Mouse (Mus musculus): Measurements from ENCODE around the gene St5. TPM values are rescaled to one million over a fixed set of nuclear protein-coding genes. Genes with fewer than 3 reads are reported as not detected.

The St5 gene
- total RNA-seq, 2 experiments from 2014 or later, result 14.1 to 16.8 TPM

GRCm38 (mm10) chr7:109648812-109649594, 54.4 kb downstream of the St5 start:
- DNase-seq (ENCODE audit: low spot score in 2 of 2), result no peak
- intact Hi-C loops (cut with DNase I), result no loop called here

- intact Hi-C loops (cut with DNase I), result no loop called here
- DNase-seq (ENCODE audit: low spot score in 2 of 2), result no peak
Measured at GRCm38 (mm10) chr7:109646574-109646973, 56.8 kb downstream of the St5 start.

GRCm38 (mm10) chr7:109643305-109643994, 60.0 kb downstream of the St5 start:
- intact Hi-C loops (cut with DNase I), result no loop called here
- DNase-seq (ENCODE audit: low spot score in 2 of 2), result no peak

DNA sequence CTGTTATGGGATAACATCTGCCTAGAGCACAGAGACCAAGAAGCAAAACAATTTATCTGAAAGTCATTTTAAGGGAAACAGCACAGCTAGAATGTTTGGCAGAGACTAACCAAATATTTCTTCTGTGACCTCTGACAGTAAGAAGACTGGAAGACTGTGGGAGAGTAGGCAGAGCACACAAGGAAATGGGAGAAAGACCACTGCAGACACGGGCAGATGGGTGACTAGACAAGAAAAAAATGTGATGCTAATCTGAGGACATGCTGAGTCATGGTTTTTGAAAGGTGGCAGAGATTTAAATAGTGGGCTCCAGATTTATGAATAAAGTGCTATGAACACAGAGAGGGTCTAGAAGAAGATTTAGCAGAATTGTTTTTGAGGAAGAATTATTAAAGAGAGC, 61.4 kb downstream of the St5 start:
- intact Hi-C loops (cut with DNase I), result no loop called here
- no peak for DNase-seq (ENCODE audit: low spot score in 2 of 2)

DNA sequence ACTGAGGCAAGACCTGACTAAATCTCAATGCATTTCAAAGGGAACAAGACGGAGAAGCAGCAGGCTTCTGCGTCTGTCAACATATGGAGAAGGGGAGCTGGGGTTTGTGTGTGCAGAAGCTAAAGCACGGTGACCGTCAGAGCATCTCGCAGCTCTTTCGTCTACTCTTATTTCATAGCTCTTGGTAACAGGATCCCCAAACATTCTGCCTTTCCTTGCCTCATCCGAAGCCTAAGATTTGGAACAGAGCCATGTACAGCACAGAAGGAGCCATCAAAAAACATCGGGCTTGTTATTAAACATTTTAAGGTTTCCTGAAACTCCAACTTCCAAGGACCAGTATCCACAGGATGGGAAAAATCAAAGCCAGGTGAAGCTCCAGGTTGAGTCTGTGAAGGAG, 62.3 kb downstream of the St5 start:
- intact Hi-C loops (cut with DNase I), result no loop called here
- DNase-seq (ENCODE audit: low spot score in 2 of 2), result no peak

DNA sequence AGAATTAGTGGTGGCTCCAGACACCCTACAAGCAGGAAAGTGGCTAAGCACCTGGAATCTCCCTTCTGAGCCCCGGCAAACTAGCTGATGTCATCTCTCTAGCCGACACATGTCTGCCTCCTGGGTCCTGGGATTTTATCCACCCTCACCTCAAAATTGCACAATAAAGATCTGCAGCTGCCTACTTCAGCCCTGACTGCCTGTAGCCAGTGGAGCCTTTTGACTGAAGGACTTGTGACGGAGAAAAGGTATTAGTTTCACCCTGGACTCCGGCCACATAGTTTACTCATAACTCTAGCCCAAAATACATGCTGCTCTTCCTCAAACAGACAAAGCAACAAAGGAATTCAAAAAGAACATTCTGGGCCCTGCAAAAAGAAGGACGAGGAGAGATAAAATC, 66.0 kb downstream of the St5 start:
- intact Hi-C loops (cut with DNase I), result no loop called here

GRCm38 (mm10) chr7:109636086-109636792, 67.2 kb downstream of the St5 start:
- DNase-seq (ENCODE audit: low spot score in 2 of 2), result no peak
- intact Hi-C loops (cut with DNase I), result no loop called here

More for the DNA sequence above, 66.0 kb downstream of the St5 start:
- no peak for DNase-seq (ENCODE audit: low spot score in 2 of 2)

GRCm38 (mm10) chr7:109633404-109634085, 69.9 kb downstream of the St5 start:
- DNase-seq (ENCODE audit: low spot score in 2 of 2), result no peak
- intact Hi-C loops (cut with DNase I), result no loop called here

GRCm38 (mm10) chr7:109631330-109631729, 72.1 kb downstream of the St5 start:
- no peak for DNase-seq (ENCODE audit: low spot score in 2 of 2)
- intact Hi-C loops (cut with DNase I), result no loop called here

DNA sequence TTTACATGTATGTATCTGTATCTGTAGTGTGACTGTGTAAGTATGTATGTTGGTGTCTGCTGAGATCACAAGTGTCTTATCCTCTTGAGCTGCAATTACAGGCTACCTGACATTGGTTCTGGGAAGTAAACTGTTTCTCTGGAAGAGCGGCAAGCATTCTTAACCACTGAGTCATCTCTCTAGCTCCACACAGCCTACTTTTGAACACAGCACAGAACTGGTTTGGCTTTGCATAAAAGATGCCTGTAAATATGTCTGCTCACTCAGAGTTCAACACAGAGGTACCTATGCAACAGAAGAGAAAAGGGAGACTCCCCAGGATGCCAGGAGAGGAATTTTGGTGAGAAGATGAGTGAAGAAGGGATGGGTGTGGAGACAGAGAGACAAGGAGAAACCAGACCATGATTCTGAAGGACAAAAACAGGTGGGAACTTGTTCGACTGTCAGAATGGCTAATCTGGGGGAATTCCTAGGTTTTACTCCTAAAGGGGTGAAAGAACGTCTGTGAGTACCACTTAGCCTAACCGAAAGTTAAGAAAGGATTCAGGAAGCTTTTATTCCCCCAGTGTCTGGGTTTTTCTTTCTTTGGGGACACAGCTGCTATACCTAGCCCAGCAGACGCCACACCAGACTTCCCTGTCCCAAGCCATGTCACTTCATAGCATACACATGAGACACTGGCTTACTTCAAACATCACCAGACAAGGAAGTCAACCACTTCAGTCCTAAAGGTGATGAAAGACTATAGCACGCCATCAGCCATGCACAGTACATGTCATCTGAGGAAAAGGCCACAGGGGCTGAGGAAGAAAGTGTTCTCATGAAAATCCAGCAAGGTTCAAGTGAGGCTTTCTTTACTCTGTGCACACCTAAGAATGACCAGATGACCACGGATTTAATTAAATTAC, 73.3 kb downstream of the St5 start:
- no peak for DNase-seq (ENCODE audit: low spot score in 2 of 2)
- intact Hi-C loops (cut with DNase I), result no loop called here

GRCm38 (mm10) chr7:109628935-109629609, 74.3 kb downstream of the St5 start:
- DNase-seq (ENCODE audit: low spot score in 2 of 2), result no peak
- intact Hi-C loops (cut with DNase I), result no loop called here

GRCm38 (mm10) chr7:109627851-109628250, 75.6 kb downstream of the St5 start:
- intact Hi-C loops (cut with DNase I), result no loop called here
- no peak for DNase-seq (ENCODE audit: low spot score in 2 of 2)

DNA sequence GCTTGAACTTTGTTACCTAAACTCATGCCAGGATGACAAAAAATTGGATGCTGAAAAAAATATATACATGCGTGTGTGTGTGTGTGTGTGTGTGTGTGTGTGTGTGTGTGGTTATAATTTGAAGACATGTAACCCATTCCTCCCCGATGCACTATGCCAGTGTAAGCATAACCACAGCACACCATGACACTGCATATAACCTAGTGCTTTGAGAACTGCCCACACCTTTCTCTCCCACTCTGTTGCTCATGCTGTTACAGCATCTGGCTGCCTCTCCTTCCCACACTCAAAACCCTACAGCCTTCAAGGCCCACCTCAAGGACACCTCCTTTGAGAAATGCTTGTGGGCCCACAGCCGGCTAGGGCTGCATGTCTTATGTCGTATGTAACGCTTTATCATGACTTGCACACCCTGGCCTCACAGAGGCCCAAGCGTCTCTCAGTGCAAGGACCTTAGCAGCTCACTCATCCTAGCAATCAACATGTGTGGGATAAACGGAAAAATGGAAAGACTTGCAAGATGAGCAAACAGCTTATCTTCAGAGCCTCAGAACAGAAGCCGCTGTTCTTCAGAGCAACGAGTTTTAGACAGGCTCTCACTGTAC, 81.1 kb downstream of the St5 start:
- DNase-seq (ENCODE audit: low spot score in 2 of 2), result no peak
- intact Hi-C loops (cut with DNase I), result no loop called here

DNA sequence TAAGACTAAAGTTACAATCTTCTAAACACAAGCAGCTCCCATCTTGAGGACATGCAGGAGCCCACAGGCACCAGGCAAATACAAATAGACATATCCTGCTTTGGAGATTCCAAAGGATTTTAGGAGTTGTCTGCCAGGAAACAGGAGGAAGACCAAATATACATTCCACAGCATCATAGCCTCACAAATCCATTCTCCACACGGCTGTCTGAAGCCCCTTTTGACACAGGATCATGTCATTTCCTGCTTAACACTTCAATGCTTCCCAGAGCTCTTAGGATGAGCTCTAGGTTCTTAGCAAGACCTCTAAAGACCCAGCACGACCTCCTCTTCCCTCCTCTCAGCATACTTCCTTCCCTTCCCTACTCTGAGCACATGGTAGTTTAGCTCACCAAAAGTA, 82.4 kb downstream of the St5 start:
- intact Hi-C loops (cut with DNase I), result no loop called here
- no peak for DNase-seq (ENCODE audit: low spot score in 2 of 2)

DNA sequence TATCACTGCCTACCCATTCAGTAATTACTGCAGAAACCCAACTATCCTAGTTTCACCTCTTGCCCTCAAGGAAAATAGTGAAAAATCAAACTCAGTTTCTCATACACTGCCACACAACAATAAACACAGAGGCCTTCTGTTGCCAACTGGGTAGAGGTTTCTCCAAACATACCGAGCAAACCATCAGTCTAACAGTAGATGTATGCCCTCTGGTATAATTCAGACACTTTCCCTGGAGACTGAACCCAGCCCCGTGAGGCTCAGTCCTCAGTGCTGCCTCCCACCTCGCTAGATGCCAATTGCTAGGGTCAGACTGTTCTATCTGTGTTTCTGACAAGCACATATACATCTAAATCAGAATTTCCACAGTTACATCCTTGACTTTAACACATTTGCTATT, 83.1 kb downstream of the St5 start:
- intact Hi-C loops (cut with DNase I), result no loop called here
- no peak for DNase-seq (ENCODE audit: low spot score in 2 of 2)

DNA sequence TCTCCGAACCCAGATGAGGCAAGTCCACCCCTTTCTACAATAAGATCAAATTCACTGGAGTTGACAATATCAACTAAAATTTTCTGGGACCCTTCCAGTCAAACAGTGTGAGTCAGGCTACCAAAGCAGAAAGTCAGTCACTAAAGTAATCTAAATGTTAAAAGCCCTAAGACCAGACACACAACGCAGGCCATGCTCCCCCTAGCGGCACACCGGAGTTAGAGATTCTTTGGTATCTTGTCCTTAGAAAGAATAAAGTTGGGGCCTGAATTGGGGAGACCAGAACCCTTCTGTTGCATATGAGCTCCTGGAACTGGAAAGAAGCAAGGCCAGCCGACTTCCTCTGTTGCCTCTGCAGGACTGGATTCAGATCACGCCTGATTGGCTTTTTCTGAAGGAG, 84.7 kb downstream of the St5 start:
- intact Hi-C loops (cut with DNase I), result loop anchor here (5.0 kb wide), 2 partner anchors 41 to 91 kb away; no protein-coding TSS in a partner anchor
- peak; percentile 41 to 68 for DNase-seq (ENCODE audit: low spot score in 2 of 2)

DNA sequence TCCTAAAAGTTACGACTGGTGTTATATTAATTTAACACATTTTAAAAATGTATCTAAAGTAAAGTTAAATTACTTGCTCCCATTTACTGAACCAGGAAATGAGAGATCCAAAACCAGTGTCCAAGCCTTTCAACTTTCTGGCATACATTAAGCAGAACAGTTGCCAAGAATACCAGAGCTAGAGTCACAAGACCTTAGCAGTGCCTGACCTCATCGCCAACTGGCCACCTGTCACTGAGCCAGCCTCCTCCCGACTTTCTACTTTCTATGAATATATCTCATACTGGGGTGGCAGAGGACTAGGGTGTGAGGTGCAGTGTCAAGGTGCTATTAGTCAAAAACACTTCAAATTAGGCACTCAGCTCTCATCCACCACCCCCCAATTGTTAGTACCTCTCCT, 85.6 kb downstream of the St5 start:
- intact Hi-C loops (cut with DNase I), result loop anchor here (5.0 kb wide), 2 partner anchors 41 to 91 kb away; no protein-coding TSS in a partner anchor
- DNase-seq (ENCODE audit: low spot score in 2 of 2), result no peak

Measured in left cerebral cortex, postnatal 14 days (tissue).